Mouse (Mus musculus): ENCODE measurements around the gene Oser1.

DNA sequence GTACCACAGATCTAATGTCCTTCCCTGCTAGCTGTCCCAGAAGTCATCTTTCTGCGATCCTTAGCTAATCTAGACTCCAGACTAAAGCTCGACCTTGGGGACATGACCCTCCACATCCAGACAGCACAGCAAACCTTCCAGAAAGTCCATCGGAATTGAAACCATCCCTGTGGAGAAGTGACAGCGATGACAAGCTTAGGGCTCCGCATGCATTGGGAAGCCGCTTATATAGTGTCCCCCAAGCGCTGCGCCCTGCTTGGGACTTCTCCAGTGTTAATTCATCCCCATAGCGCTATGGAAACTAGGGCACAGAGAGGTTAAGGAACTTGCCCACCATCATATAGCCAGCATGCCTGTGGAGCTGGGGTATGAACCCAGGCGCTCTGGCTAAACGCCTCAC, 38.3 kb upstream of the Oser1 start:
- TF ChIP-seq GATA1 (IDR thresholded peaks at IDR 0.05; ENCODE audit: low read length) (no peak), TAL1 (IDR thresholded peaks at IDR 0.05; ENCODE audit: low read length) (no peak)
